Mouse (Mus musculus): Measurements from ENCODE around the gene Ryr3. TPM values are rescaled to one million over a fixed set of nuclear protein-coding genes. Genes with fewer than 3 reads are reported as not detected.

Gene Ryr3
- polyA plus RNA-seq, 2 experiments from 2014 or later: 2.3 to 2.9 TPM

- ATAC-seq: no peak
These were observed 591.7 kb downstream of the Ryr3 start for GRCm38 (mm10) chr2:112625156-112625555.

- ATAC-seq: no peak
These were observed 599.7 kb downstream of the Ryr3 start for GRCm38 (mm10) chr2:112617206-112617605.

GRCm38 (mm10) chr2:112614375-112614774 lies 602.5 kb downstream of the Ryr3 start:
- ATAC-seq: no peak

GRCm38 (mm10) chr2:112612628-112613027 lies 604.3 kb downstream of the Ryr3 start:
- no peak for ATAC-seq

- no peak for ATAC-seq
These were observed 610.4 kb downstream of the Ryr3 start for GRCm38 (mm10) chr2:112606536-112606935.

GRCm38 (mm10) chr2:112602487-112602886 lies 614.4 kb downstream of the Ryr3 start:
- no peak for ATAC-seq

GRCm38 (mm10) chr2:112600222-112600621 lies 616.7 kb downstream of the Ryr3 start:
- ATAC-seq: peak; percentile 23

- ATAC-seq: no peak
These were observed 619.8 kb downstream of the Ryr3 start for GRCm38 (mm10) chr2:112597064-112597463.

GRCm38 (mm10) chr2:112596415-112596814 lies 620.5 kb downstream of the Ryr3 start:
- ATAC-seq: no peak

- ATAC-seq: no peak
These were observed 621.1 kb downstream of the Ryr3 start for GRCm38 (mm10) chr2:112595807-112596206.

- no peak for ATAC-seq
These were observed 623.1 kb downstream of the Ryr3 start for GRCm38 (mm10) chr2:112593781-112594180.

- no peak for ATAC-seq
These were observed 623.6 kb downstream of the Ryr3 start for GRCm38 (mm10) chr2:112593322-112593721.

GRCm38 (mm10) chr2:112591451-112591871 lies 625.4 kb downstream of the Ryr3 start:
- no peak for ATAC-seq

- ATAC-seq: no peak
These were observed 625.9 kb downstream of the Ryr3 start for GRCm38 (mm10) chr2:112590985-112591384.

Other genes with a start within 250 kb of the Ryr3 start
- gene Tmco5b, start 68.6 kb upstream of the Ryr3 start, polyA plus RNA-seq (2017; shearing (Covaris generic)): not detected
- under 1 TPM; 0.19 to 0.37 TPM for gene Fmn1, start 110.6 kb upstream of the Ryr3 start, polyA plus RNA-seq (2017; shearing (Covaris generic))

Measured in activated CD4-positive, CD25-positive, alpha-beta regulatory T cell, adult 4 months (primary cell).